Mouse (Mus musculus) cerebellum, adult 18-20 months (tissue): ENCODE measurements around the gene Snrnp25.
"Not testable (repeated sequence)": the region's sequence is repeated elsewhere in the genome, so short reads cannot be mapped to it uniquely, and the experiment has no call there.

Experiments used
- DNase-seq, 2 experiments: peaks; one replicate each; pipeline ENCODE4 v3.0.0; 2021

The Snrnp25 gene

DNA sequence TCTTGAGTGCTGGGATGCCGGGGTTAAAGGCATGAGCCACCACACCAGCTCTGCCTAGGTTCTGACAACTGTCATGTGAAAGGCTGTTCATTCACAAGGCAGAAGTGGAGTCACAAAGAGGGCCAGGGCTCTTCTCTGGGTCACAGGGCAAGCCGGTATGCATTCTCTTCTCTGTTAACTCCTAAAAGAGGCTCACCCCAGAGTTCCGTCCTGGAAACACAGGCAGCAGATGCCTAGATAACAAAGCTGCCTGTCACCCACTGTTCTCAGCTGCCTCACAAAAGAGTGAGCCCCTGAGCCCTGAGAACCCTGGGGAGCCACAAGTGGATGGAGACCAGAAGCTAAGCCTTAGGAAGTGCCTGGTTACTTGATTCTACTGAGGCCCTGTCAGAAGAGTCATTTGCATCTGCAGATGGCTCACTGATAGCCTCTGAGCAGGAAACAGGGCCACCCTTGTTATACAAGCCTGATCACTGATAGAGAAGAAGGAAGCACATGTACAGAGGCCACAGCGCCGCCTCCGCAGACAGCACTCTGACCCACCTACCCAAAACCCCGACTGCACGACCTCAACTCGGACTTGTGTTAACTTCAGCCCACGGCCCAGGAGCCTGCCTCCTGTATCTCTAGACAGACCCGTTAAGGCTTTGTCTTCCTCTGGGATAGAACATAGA, 9.2 kb upstream of the Snrnp25 start:
- no peak for DNase-seq

GRCm38 (mm10) chr11:32196727-32197126, 8.5 kb upstream of the Snrnp25 start:
- no peak for DNase-seq

GRCm38 (mm10) chr11:32197766-32198165, 7.4 kb upstream of the Snrnp25 start:
- DNase-seq: no peak

GRCm38 (mm10) chr11:32198256-32198955, 6.8 kb upstream of the Snrnp25 start:
- DNase-seq: no peak

DNA sequence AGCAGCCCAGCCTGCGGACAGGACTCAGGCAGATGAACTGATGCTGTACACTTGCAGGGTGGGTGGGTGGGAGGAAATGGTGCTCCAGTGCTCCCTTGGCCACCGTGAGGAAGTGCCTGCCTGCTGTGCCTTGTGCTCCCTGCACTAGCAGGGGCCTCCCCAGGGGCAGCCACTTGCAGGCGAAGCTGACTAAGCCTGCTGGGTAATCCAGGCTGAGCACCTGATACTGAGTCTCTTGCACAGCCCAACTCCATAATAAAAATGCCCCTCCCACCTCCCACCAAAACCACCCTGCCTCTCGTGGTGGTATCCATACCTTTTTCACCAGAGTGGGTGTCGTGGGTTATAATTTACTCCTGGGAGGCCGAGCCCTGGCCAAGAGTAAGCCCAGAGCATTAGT, 6.0 kb upstream of the Snrnp25 start:
- no peak for DNase-seq

DNA sequence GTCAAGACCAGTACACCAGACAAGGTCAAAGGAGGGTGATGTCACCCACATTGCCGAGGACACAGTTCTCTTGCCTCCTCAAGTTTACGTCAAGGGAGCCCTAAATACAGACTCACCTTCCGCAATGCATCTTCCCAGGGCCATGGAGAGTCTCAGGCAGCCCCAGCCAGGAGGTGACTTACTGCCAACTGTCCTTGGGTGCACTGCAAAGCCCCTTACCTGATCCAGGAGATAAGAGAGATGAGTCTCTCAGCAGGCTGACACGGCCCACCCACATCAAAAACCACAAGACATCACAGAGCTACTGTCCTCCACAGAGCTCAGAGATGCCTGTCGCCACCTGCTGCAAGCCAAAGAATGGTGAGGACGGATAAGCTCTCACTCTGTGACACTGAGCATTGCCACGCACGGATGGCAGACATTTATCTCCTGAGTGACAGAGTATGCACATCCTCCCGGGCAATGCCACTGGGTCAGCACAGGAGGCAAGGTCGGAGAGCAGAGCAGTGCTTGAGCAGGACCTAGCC, 5.1 kb upstream of the Snrnp25 start, which contains the start of gene Il9r:
TSS of gene Il9r (minus strand) at position 205 of the 527 bp plus-strand sequence.
- DNase-seq: no peak

GRCm38 (mm10) chr11:32200992-32201391, 4.2 kb upstream of the Snrnp25 start:
- not testable (repeated sequence) for DNase-seq

- DNase-seq: peak in 1 of 2 experiments; percentile 0
Measured at GRCm38 (mm10) chr11:32201922-32202685, 3.1 kb upstream of the Snrnp25 start.

DNA sequence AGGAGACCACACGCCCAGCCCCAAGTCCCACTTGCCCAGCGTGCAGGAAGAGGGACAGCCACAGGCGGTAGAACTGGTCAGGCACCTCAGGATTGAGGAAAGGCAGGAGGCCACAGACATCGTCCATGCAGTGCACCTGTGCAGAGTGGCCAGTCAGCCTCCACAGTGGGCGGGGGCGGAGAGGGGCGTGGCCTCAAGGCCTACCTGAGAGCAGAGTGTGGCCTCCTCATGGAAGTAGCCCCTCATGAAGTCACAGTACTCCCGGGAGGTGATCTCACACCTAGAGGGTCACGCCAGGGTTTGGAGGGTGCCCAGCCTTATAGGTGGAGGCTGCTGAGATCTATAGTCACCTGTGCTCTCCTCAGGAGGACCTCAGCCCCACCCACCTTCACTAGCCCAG, 5.4 kb downstream of the Snrnp25 start:
- DNase-seq: no peak

GRCm38 (mm10) chr11:32215372-32216162, 10.4 kb downstream of the Snrnp25 start:
- DNase-seq: no peak

- peak; percentile 84 to 86 for DNase-seq
Measured at GRCm38 (mm10) chr11:32216851-32217250, 11.6 kb downstream of the Snrnp25 start.

GRCm38 (mm10) chr11:32218501-32219050, 13.4 kb downstream of the Snrnp25 start:
- DNase-seq: no peak

GRCm38 (mm10) chr11:32219287-32219686, 14.1 kb downstream of the Snrnp25 start:
- DNase-seq: no peak

DNA sequence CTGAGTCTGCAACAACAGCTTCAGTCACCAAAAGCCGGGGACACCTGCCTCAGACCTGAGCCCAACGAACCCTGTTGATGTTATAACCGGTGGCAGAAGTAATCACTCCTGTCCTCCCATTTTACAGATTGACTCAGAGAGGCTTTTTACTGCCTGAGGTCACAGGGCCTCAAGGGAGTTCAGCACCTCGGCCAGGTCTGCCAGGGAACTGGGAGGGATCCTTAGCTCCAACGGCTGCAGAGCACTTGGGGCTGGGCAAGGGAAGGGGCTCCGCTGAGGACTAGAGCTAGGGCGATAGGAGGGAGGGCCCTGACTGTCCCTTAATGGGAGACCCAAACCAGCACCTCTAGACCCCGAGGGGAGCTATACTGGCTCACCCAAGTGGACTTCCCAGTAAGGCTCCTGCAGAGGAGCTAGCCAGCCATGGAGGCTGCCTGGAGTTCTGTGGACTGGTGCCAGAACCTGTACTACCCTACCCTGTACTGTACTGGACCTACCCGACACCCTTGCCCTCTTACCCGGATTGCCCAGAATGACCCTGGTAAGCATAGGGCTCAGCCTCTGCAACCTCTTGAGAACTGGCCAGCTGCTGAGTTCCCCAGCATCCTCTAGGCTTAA, 15.5 kb downstream of the Snrnp25 start:
- peak in 1 of 2 experiments; percentile 31 for DNase-seq

DNA sequence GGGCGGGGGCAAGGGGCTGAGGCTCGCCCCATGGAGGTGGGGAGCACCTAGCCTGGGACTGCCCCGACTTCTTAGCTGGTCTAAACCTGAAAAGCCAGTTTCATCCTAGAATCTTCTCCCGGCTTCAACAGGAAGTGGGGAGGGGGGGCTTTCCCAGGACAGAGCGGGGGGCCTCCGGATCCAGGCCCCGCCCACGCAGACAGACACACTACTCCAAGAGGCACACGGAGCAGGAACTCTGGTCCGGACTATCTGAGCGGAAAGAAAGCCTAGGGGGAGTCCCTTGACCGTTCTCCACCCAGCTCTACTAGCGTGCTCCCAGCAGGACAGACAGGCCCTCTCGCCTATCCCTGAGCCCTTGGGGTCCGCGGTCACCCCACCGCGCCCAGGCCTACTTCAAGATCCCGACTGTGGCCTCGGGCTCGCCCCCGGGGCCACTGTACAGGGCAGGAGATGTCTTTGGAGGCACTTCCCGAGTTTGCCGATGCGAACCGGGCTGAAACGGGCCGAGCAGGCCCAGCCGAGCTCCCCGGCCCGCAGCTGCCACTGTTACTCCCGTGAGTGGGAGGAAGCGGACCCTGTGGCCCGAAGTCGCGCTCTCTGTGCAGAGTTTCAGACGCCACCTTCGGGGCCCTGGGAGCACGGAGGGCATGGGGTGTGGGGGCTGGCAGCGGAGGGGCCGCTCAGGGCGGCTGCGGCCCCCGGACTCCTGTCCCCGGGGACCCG, 16.2 kb downstream of the Snrnp25 start:
- DNase-seq: peak in 1 of 2 experiments; percentile 61

DNA sequence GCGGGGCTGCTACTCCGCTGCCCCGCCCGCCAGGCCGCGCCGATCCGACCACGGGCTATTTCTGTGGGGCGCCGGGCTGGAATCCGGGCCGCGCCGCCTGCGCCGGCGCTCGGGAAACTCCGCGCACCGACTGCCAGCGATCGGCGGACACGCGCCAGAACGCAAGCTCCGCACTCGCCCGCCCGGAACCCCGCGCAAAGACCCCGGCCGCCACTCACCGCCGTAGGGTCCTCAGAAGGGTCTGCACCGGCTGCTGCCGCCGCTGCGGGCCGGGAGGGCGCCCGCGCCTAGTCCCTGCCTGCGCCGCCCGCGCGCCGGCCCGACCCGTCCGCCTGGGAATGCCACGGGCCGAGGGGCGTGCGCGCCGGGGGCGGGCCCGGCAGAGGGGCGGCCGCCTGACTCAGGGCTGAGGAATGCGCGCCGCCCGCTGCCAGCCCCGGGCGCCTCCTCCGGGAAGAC, 16.8 kb downstream of the Snrnp25 start, which contains the start of gene Rhbdf1:
TSS of gene Rhbdf1 (minus strand) at position 350 of the 459 bp plus-strand sequence.
- peak in 1 of 2 experiments; percentile 39 for DNase-seq

DNA sequence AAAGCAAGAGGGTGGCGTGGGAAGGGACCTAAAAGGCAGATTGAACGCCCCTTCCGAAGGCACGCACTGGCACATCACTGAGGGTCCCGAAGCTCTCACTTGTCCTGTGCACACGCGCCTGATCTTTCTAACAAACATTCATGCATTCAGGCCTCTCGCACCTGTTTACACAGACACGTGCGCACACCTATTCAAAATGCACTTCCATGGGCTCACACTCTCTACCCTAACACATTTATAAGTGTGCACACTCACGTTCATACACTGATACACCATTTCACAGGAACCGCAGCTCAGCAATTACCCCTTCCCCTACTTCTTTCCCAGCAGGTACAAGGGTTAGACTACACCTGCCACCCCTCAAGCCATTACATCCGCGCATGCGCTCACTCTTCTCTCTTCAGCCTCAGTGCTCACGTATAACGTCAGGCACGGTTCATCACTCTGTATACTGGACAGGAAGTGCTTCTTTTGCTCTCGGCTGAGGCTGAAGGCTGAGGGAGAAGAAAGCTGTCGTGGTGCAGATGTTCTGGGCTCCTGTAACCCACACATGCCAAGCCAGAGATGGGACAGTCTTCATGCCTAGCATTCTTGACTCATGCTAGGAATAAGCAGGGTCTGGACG, 17.5 kb downstream of the Snrnp25 start:
- peak in 1 of 2 experiments; percentile 44 for DNase-seq

DNA sequence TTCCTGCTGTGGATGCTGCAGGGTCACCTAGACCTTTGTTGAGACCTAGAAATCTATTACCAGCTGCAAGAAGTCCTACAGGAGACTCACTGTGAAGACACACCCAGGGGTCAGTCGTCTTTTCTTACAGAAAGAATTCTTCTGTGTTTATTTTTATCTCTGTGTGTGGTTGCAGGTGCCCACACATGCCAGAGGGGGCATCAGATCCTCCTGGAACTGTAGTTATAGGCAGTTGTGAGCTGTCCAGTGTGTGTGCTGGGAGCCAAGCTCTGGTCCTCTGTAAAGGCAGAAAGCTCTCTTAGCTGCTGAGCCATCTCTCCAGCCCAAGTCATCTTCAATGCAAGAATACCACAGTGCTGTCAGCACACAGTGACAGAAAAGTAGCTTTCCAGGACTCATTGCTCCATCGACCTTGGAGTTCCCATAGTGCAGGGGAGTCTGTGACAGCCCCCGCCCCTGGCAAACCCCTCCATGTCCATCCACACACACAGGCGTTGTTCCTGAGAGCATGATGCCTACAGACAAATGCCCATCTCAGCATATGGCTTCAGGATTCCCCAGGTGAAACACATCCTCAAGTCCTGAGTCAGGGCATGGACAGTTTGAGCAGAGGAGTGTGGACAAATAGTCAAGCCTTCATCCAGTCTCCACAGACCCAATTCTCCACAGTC, 18.2 kb downstream of the Snrnp25 start:
- DNase-seq: no peak

DNA sequence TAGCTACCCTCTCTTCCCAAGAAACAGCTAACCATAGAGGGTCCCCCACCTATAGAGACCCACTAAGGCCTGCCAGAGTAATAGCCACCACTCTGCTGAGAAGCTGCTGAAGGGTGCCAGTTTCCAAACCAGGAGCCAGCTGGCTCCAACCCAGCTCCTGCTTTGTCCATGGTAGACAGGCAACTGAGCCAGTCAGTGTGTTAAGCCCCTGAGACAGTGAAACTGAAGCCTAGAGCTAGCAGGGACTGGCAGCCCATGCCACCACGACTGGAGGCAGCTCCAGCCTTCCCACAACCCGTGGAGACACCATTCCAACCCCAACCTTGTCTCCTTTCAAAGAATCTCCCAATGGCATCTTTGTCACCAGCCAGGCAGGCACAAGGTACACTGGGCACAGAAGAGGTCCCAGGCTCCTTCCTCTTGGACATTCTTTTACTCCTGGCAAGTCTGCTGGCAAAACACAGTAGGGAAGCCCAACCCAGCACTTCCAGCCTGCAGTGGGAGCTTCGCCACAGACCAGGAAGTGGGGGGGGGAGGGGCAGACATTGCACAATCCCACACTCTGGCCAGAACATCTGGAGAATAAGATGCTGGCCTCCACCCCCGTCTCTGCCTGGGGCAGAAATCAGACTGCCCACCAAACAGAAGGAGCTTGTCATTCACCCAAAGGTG, 19.4 kb downstream of the Snrnp25 start:
- DNase-seq: no peak
